Mouse (Mus musculus) induced T-regulatory cell, adult 2 months (primary cell): ENCODE data around the gene 5730522E02Rik.

Experiments
- DNase-seq: peaks from one replicate; pipeline ENCODE4 v3.0.0-alpha.2; 2012; ENCODE audit warnings: low read depth

The 5730522E02Rik gene

GRCm38 (mm10) chr11:26128385-26128784 lies 82.2 kb downstream of the 5730522E02Rik start:
- no peak for DNase-seq

DNA sequence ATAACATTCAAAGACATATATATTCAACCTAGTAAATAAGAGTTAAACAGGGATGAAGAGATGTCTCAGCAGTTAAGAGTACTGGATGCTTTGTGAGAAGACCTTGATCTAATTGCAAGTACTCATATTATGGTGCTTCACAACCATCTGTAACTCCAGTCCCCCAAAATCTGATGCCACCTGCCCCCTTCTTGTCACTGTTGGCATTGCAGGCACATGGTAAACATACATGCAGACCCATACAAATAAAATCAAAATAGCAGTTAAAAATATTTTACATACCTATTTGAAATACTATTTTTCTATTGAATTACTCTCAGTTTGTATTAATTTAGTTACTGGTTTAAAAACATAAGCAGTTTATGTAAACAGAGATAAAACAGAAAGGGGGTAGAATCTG lies 84.6 kb downstream of the 5730522E02Rik start:
- no peak for DNase-seq

GRCm38 (mm10) chr11:26120781-26121557 lies 89.6 kb downstream of the 5730522E02Rik start:
- DNase-seq = no peak

GRCm38 (mm10) chr11:26117651-26118050 lies 92.9 kb downstream of the 5730522E02Rik start:
- no peak for DNase-seq

DNA sequence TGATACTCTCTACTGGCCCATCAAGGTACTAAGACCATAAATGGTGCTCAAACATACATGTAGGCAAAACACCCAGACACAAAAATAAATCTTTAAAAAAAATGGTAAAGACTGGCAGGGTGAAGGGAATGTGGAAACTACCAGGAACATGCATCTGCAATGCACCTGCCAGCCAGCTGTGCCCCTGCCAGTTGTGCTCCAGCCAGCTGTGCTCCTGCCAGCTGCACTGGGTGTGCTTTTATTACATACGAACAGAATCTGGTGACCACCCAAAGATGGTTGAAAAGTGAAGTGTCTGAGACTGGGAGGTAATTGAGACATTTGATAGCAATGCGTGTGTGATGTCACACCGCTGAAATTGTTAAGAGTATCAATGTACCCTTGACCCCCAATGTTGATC lies 98.4 kb downstream of the 5730522E02Rik start:
- DNase-seq = no peak

DNA sequence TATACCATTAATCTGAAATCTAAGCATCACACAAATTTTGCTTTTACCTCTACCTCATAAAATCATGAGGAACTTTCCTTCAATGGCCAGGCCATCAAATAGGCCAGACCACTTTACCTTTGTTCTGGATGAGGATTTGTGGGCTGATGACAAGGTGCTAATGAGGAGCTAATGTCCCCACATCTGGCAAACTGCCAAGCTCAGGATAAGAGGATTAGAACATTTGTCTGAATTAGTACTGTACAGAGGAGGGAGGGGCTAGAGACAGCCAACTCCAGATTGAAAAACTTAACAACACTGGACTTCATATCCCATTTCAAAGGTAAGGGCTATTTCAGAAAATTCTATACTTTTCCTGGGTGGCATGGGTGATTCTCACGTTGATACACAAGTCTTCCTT lies 101.9 kb downstream of the 5730522E02Rik start:
- DNase-seq = no peak

DNA sequence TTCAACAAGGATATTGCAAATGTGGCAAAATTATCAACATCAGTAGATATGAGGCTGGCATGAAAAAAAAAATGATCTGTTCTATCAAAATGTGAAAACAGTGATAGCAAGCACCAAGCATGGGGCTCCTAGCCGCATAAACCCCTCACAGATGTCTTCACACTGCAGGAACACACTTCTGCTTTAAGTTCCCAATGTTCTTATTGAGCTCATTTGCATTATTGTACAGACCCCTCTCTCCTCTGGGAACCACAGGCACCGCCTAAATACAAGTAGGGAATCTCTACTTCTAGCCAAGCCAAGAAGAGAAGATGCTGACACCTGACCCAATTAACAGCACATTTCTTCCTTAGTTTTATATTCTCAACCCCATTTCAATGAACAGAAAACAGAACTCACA lies 105.9 kb downstream of the 5730522E02Rik start:
- DNase-seq = no peak

GRCm38 (mm10) chr11:26103698-26104097 lies 106.9 kb downstream of the 5730522E02Rik start:
- no peak for DNase-seq

DNA sequence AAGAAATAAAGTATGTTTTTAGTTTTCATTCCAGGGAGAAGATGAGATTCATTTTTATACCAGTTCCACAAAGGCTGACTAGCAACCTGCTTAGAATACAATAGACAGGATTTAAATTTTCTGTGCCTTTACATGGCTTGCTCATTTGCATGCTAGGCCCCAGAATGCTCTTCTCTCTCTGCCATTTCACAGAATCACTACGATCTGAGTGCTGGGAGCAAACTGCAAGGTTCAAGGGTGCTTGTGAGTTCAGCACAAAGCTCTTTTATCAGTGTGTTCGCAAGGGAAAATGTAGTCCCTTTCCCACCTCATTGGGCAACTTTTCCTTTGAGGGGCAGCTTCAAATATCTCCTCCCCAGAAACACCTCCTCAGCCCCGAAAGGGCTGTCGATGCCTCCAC lies 107.7 kb downstream of the 5730522E02Rik start:
- no peak for DNase-seq

DNA sequence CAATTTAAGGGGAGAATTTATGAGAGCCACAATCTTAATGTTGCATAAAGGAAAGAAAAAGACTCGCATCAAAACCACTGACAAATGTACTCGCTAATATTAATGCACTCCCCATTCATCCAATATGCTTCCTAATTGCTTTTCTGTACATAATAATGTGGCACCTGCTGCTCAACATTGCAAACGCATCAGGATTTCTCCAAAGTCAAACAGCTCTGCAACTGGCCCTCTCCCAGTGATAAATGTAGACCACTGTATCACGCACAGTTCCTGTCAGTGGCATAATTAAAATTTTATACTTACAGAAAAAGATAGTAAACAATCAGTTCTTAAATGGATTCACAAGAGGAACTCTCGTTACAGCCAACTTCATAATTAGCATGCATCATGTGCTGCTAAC lies 110.5 kb downstream of the 5730522E02Rik start:
- no peak for DNase-seq

DNA sequence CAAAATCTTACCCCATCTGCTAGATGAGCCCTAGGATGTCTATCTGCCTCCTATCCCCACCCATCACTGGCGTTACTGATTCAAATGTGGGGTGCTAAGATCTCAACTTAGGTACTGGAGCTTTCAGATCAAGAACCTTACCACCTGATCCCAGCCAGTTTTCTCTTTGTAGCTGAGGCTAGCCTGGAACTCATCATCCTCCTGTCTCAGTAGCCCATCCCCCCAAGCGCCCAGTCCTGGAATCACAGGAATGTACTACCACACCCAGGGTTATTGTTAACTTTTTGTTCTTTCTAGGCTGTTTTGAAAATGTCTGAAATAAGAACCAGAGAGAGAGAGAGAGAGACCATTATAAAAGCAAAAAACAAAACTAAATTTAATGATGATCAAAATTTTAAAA lies 111.6 kb downstream of the 5730522E02Rik start:
- DNase-seq = no peak

- DNase-seq = no peak
Observed at GRCm38 (mm10) chr11:26096095-26096494, 114.5 kb downstream of the 5730522E02Rik start.

- no peak for DNase-seq
Observed at GRCm38 (mm10) chr11:26088993-26089392, 121.6 kb downstream of the 5730522E02Rik start.

DNA sequence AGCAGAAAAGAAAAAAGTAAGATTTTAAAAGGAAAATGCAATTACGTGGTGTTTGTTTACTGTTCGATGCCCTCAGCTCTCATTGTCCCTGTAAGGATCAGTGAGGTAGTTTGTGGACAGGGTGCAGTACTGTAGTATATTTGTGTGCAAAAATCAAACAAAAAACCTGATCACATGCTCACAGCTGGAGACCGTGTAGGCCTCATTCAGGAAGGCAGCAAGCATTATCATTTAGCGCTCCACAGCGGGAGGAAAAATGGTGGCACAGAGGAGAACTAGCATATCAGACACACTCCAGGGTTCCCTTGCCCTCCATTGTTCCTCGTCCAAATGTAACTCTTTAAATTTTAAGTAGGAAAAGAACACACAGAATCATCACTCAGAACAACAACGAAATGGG lies 123.9 kb downstream of the 5730522E02Rik start:
- DNase-seq = no peak

DNA sequence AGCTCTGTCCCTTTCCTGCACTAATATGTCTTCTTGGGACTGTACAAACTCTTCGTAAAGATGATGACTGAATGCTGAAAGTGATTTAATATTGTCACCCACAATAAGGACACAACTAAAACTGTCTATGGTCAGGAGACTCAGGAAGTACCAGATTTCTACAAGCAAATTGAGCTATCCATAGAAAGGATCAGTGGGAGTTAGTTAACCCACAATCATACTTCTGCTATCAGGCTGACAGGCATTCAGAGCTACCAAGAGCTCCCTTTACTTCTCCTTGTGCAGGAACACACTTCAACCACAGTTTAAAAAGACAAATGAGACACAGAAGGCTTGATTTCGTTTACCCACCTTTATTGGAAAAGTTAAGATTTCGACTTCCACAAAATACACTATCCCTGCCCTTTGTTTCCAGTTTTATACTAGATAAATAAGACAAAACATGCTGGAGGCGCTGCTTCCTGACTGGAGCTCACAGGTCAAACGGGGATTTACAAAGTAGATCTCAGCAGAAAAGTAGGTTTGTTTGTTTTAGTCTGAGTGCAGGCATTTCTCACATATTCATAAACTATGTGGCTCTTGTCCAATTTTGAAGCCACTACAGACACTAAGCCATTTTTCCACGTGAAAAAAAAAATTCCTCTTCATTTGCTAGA lies 125.1 kb downstream of the 5730522E02Rik start:
- no peak for DNase-seq

DNA sequence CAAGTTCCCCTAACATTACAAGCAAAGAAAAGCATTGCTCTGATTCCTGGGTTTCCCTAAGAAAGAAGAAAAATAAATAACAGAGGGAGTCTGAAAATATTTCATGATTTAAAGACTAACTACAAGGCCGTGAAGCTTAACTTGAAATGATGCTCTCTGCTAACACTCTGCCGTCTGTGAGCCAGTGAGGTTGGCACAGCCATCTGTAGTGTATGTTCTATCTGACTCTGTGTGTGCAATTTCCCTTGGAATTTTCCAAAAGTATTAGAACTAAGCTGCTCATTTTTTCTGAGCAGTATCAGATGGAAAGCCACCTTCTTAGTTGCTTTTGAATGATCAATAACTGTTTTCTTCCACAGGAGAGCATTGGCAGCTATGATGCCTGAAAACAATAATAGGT lies 134.2 kb downstream of the 5730522E02Rik start:
- DNase-seq = no peak

DNA sequence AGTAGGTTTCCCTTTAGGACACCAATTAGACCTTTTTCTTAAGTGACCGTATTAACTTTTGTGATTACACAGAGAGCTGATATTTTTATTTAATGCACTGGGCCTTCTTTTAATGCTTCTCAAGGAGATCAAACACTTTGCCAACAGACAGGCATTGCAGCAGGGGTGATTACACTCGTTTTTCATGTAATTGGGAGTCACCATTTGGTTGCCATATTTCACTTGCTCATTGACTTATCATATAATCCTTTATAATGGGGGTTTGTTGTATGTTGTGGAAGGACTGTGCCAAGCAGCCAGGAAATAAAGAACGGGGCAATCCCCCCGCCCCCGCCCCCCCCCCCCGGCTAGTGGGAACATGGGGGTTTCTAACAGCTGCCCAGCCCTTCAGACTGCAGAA lies 135.0 kb downstream of the 5730522E02Rik start:
- no peak for DNase-seq

DNA sequence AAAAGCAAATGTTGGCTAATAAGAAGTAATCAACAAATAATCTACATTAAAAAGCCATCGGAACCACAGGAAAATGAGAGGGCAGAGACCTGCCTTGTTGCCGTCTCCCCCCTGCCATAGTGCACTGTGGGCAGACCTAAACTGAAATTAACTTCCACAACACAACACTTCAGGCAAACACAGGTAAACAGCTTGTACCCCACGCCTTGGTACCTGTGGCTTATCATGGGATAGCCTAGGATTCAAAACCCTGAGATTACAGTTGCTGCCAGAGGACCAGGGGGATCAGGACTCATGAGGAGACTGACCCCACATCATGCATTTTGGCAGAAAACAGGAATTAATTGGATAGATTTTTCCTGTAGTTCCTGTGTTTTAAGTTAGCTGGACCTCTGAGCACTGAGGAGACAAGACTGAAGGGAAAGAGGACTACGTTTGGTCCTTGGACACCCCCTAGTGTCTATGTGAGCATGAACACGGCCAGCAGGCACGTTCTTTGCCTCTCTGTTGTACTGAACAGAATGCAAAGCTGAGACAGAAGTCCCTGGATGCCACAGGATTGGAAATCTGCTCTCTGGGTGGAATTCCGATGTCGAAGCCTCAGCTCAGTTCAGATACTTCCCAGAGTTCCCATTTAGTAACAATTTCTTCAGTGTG lies 136.8 kb downstream of the 5730522E02Rik start:
- DNase-seq = peak; percentile 2

DNA sequence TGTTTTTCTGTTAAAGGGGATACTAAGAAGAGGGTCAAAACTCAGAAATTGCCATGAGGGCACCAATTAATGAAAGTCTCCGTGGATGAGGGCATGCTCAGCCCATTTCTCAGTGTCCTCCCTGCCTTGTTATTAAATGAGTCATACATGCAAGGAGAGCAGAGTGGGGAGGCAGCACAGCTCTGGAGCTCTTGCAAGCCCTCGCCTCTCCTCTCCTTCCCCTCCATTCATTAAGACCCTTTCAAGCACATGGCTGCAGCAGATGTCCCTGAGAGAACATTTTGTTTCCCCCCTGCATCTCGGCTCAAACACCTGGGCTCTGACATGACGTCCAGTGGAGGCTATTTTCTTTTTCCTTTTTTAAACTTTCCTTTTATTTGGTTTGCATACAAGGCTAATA lies 138.5 kb downstream of the 5730522E02Rik start:
- DNase-seq = no peak

DNA sequence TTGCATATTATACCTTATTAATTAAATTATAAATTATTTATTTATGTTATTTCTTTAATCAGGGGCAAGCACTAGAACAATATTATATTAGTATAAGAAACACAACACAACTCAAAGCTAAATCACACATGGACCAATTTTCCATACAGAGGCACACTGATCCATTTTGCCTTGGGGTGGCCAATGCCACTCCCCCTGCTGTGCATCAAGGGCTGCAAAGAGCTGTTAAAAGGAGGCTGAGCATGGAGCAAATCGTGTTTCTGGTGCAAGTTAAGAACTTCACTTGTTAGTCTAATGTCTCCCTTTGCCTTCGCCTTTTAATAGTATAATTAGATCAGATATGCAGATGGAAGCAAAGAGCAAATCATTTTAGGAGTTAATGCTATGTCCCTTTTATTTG lies 147.3 kb downstream of the 5730522E02Rik start:
- no peak for DNase-seq

- DNase-seq = no peak
Observed at GRCm38 (mm10) chr11:26061471-26062137, 149.0 kb downstream of the 5730522E02Rik start.

GRCm38 (mm10) chr11:26013527-26013926 lies 197.0 kb downstream of the 5730522E02Rik start:
- no peak for DNase-seq

- no peak for DNase-seq
Observed at GRCm38 (mm10) chr11:26004018-26004417, 206.5 kb downstream of the 5730522E02Rik start.
